Mouse (Mus musculus): ENCODE measurements around the gene Gm20479. TPM values are rescaled to one million over a fixed set of nuclear protein-coding genes. Genes with fewer than 3 reads are reported as not detected.

Gm20479 gene
- polyA plus RNA-seq, 2 experiments = not detected

DNA sequence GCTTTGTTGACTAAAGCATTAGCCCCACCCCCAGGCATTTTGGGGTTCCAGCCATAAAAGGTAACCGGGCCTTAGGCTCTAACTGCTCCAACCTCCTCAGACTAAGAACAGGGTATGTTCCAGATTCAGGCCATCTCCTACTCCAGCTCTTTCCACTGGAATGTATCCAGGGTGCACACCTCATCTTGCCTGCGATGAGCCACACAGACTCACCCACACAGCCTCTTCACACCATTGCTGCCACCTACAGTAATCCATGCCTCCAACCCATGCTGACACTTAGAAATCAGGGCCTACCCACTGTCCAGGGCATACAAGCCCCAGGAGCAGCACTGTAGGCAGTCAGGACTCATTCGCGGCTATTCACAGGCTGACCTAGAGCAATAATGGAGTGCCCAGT lies 18.1 kb downstream of the Gm20479 start:
- no peak for ATAC-seq (ENCODE audit: low FRiP score, low read depth)
- H3K27me3 ChIP-seq (ENCODE audit: control insufficient read depth, insufficient read depth, low read length) = peaks cover 6% of the 10 kb centered on the region; the same call in 1 of the 2 replicates

DNA sequence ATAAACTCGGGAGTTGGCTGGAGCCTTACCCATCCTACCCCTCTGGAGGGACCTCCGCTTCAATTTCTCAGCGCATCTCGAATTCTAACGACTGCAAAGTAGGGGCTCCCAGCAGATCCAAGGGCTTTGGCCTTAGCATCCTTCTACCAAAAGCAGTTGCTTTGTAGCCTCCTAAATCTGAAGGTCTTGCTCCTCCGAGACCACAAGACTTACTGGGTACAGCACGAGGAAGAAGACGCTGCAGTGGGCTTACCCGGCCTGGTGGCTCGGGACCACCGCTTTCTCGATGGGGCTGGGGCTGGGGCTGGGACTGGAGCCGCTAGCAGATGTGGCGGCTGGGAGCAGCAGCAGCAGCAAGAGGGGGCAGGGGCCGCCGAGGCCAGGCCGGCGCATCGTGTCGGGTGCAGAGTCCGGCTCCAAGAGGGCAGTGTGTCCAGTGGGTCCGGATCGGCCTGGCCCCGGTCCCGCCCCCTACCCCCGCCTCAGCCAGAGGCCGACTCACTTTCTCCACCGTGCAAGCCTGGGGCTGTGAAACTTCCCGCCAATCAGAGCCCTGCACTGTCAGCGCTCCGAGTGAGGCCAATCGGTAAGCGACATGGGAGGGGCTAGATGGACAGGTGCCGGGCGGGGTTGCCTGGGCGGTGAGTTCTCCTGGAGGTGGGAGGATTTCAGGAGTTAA lies 19.9 kb downstream of the Gm20479 start, which contains the start of gene Ltbp4:
Ltbp4 (minus strand) TSS at position 518 of the 679 bp plus-strand sequence.
- peaks cover 21% of the 10 kb centered on the region for H3K27me3 ChIP-seq (ENCODE audit: control insufficient read depth, insufficient read depth, low read length)

More for the DNA sequence above, 18.1 kb downstream of the Gm20479 start:
- no peak for DNase-seq (ENCODE audit: low spot score)
- Histone ChIP-seq H3K27ac (replicated peaks; ENCODE audit: low read depth, low read length) (no peak overlapping the region), H3K36me3 (ENCODE audit: control insufficient read depth, insufficient read depth, low read length) (peaks cover 12% of the 10 kb centered on the region), H3K9ac (ENCODE audit: low read depth, low read length, severe bottlenecking) (no peak overlapping the region), H3K4me1 (ENCODE audit: control insufficient read depth, insufficient read depth, low read length) (peaks cover 9% of the 10 kb centered on the region; the same call in 1 of the 2 replicates), H3K4me2 (replicated peaks; ENCODE audit: low read depth, low read length, severe bottlenecking) (no peak overlapping the region), H3K9me3 (ENCODE audit: control insufficient read depth, low read length) (no peaks in the 10 kb centered on the region), H3K4me3 (replicated peaks; ENCODE audit: low read length) (no peak overlapping the region)
- no peak for TF ChIP-seq POLR2A (IDR thresholded peaks at IDR 0.05; ENCODE audit: borderline replicate concordance, extremely low read depth, insufficient read depth, insufficient read length)
- WGBS = 71% methylated on average over 4 of the region's 4 CpGs

GRCm38 (mm10) chr7:27335928-27336823 lies 21.0 kb downstream of the Gm20479 start:
- peak; percentile 86 for ATAC-seq (ENCODE audit: low FRiP score, low read depth)
- no peaks in the 10 kb centered on the region for H3K9me3 ChIP-seq (ENCODE audit: control insufficient read depth, low read length)
- peak; percentile 97 for DNase-seq (ENCODE audit: low spot score)
- H3K27me3 ChIP-seq (ENCODE audit: control insufficient read depth, insufficient read depth, low read length) = peaks cover 32% of the 10 kb centered on the region
- H3K4me3 ChIP-seq (replicated peaks; ENCODE audit: low read length) = peak overlapping the region; percentile 43
- TF ChIP-seq POLR2A (IDR thresholded peaks at IDR 0.05; ENCODE audit: borderline replicate concordance, extremely low read depth, insufficient read depth, insufficient read length) = peak; percentile 74; the same call in 1 of the 2 replicates
- H3K9ac ChIP-seq (ENCODE audit: low read depth, low read length, severe bottlenecking) = peak overlapping the region; percentile 51
- peak overlapping the region; percentile 69 for H3K4me2 ChIP-seq (replicated peaks; ENCODE audit: low read depth, low read length, severe bottlenecking)
- H3K27ac ChIP-seq (replicated peaks; ENCODE audit: low read depth, low read length) = 0 out of 2 replicates have a peak overlapping the region, but pooled peaks have one; percentile 39
- H3K4me1 ChIP-seq (ENCODE audit: control insufficient read depth, insufficient read depth, low read length) = peaks cover 34% of the 10 kb centered on the region
- no peaks in the 10 kb centered on the region for H3K36me3 ChIP-seq (ENCODE audit: control insufficient read depth, insufficient read depth, low read length)
- under 1% methylated on average over 40 of the region's 47 CpGs for WGBS

More for the DNA sequence above, 19.9 kb downstream of the Gm20479 start, which contains the start of gene Ltbp4:
- Histone ChIP-seq H3K4me1 (ENCODE audit: control insufficient read depth, insufficient read depth, low read length) (peaks cover 24% of the 10 kb centered on the region), H3K4me3 (replicated peaks; ENCODE audit: low read length) (peak within 1 kb of the TSS; percentile 43), H3K36me3 (ENCODE audit: control insufficient read depth, insufficient read depth, low read length) (peaks cover under 1% of the 10 kb centered on the region; the same call in 1 of the 2 replicates), H3K9ac (ENCODE audit: low read depth, low read length, severe bottlenecking) (peak within 1 kb of the TSS; percentile 51), H3K27ac (replicated peaks; ENCODE audit: low read depth, low read length) (no peak within 1 kb of the TSS), H3K4me2 (replicated peaks; ENCODE audit: low read depth, low read length, severe bottlenecking) (peak within 1 kb of the TSS; percentile 69), H3K9me3 (ENCODE audit: control insufficient read depth, low read length) (no peaks in the 10 kb centered on the region)
- 0% methylated on average over 28 of the region's 36 CpGs for WGBS
- no peak for TF ChIP-seq POLR2A (IDR thresholded peaks at IDR 0.05; ENCODE audit: borderline replicate concordance, extremely low read depth, insufficient read depth, insufficient read length)
- DNase-seq (ENCODE audit: low spot score) = peak; percentile 61
- peak; percentile 54 for ATAC-seq (ENCODE audit: low FRiP score, low read depth)

DNA sequence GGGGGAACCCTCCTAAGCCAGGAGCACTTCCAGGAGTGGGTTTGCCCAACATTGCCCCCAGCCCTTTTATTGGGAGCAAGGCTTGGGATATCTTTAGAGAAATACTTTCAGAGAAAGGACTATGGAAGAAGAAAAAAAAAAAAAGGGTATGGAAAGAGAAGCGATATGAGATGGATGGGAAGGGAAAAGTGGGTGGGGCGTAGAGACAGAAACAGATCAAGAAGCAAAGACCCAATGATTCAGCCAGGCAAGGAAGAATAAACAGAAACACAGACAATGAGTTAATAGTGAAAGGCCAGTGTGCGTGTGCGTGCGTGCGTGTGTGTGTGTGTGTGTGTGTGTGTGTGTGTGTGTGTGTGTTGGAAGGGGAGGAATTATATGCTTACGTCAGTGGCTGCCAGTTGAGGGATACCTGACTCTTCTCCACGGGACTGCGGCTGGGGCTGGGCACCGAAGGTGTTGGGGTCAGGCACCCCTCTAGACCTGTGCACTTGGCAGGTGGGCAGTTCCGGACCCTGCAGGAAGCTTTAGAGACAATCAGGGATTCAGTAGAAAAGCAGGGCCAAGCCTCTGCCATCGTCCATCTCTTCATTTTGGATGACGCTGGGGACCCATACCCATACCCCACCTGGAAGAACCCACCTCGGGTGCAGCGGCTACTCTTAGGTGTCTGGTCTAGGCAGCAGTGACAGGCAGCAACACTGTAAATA lies 22.1 kb downstream of the Gm20479 start:
- Histone ChIP-seq H3K4me3 (replicated peaks; ENCODE audit: low read length) (no peak overlapping the region), H3K4me1 (ENCODE audit: control insufficient read depth, insufficient read depth, low read length) (peaks cover 37% of the 10 kb centered on the region), H3K27me3 (ENCODE audit: control insufficient read depth, insufficient read depth, low read length) (peaks cover 42% of the 10 kb centered on the region), H3K9ac (ENCODE audit: low read depth, low read length, severe bottlenecking) (no peak overlapping the region), H3K27ac (replicated peaks; ENCODE audit: low read depth, low read length) (no peak overlapping the region), H3K9me3 (ENCODE audit: control insufficient read depth, low read length) (no peaks in the 10 kb centered on the region), H3K4me2 (replicated peaks; ENCODE audit: low read depth, low read length, severe bottlenecking) (no peak overlapping the region), H3K36me3 (ENCODE audit: control insufficient read depth, insufficient read depth, low read length) (no peaks in the 10 kb centered on the region)
- DNase-seq (ENCODE audit: low spot score) (no peak), ATAC-seq (ENCODE audit: low FRiP score, low read depth) (no peak)
- TF ChIP-seq POLR2A (IDR thresholded peaks at IDR 0.05; ENCODE audit: borderline replicate concordance, extremely low read depth, insufficient read depth, insufficient read length) = no peak
- WGBS = 60% methylated on average over 15 of the region's 15 CpGs

Data from limb, embryonic 14.5 days (tissue).